Mouse (Mus musculus) 416B (cell line): ENCODE measurements around the gene Arpp19.

Experiments used
- DNase-seq: peaks from one replicate; pipeline ENCODE4 v3.0.0; 2011; ENCODE audit warnings: low read depth

Gene Arpp19

GRCm38 (mm10) chr9:75102131-75102530 is 64.7 kb downstream of the Arpp19 start:
- no peak for DNase-seq
